Mouse (Mus musculus): Measurements from ENCODE around the gene Mdm2. TPM values are rescaled to one million over a fixed set of nuclear protein-coding genes. Genes with fewer than 3 reads are reported as not detected.

Mdm2 gene
- polyA plus RNA-seq, 1 experiment from 2014 or later = 46.0 TPM

GRCm38 (mm10) chr10:117641400-117642200 is 69.0 kb downstream of the Mdm2 start:
- peaks cover 18% of the 10 kb centered on the region for H3K4me1 ChIP-seq (ENCODE audit: insufficient read depth, low read length)
- no peaks in the 10 kb centered on the region for H3K9me3 ChIP-seq (ENCODE audit: low read length)
- no peak for ATAC-seq (ENCODE audit: low FRiP score, low TSS enrichment)
- H3K27ac ChIP-seq (ENCODE audit: low read length) = no peak overlapping the region
- H3K9ac ChIP-seq (replicated peaks; ENCODE audit: low read length) = no peak overlapping the region
- no peaks in the 10 kb centered on the region for H3K27me3 ChIP-seq (ENCODE audit: insufficient read depth, low read length)
- 65% methylated on average over 20 of the region's 20 CpGs for WGBS
- H3K36me3 ChIP-seq (ENCODE audit: insufficient read depth, low read length) = no peaks in the 10 kb centered on the region
- no peak overlapping the region for H3K4me3 ChIP-seq (ENCODE audit: low read length)
- H3K4me2 ChIP-seq (replicated peaks; ENCODE audit: low read depth, low read length) = no peak overlapping the region

GRCm38 (mm10) chr10:117640595-117641078 is 69.9 kb downstream of the Mdm2 start:
- ATAC-seq (ENCODE audit: low FRiP score, low TSS enrichment) = no peak
- WGBS = 62% methylated on average over 7 of the region's 7 CpGs

GRCm38 (mm10) chr10:117639899-117640594 is 70.5 kb downstream of the Mdm2 start:
- Histone ChIP-seq H3K9ac (replicated peaks; ENCODE audit: low read length) (no peak overlapping the region), H3K36me3 (ENCODE audit: insufficient read depth, low read length) (no peaks in the 10 kb centered on the region), H3K27me3 (ENCODE audit: insufficient read depth, low read length) (no peaks in the 10 kb centered on the region), H3K4me3 (ENCODE audit: low read length) (no peak overlapping the region), H3K4me2 (replicated peaks; ENCODE audit: low read depth, low read length) (0 out of 2 replicates have a peak overlapping the region, but pooled peaks have one; percentile 3), H3K27ac (ENCODE audit: low read length) (no peak overlapping the region), H3K9me3 (ENCODE audit: low read length) (no peaks in the 10 kb centered on the region), H3K4me1 (ENCODE audit: insufficient read depth, low read length) (peaks cover 15% of the 10 kb centered on the region)
- 58% methylated on average over 21 of the region's 21 CpGs for WGBS
- peak; percentile 19; the same call in 1 of the 2 replicates for ATAC-seq (ENCODE audit: low FRiP score, low TSS enrichment)

More at GRCm38 (mm10) chr10:117640595-117641078, 69.9 kb downstream of the Mdm2 start:
- H3K4me3 ChIP-seq (ENCODE audit: low read length) = no peak overlapping the region
- no peak overlapping the region for H3K27ac ChIP-seq (ENCODE audit: low read length)
- no peaks in the 10 kb centered on the region for H3K36me3 ChIP-seq (ENCODE audit: insufficient read depth, low read length)
- H3K4me2 ChIP-seq (replicated peaks; ENCODE audit: low read depth, low read length) = no peak overlapping the region
- no peaks in the 10 kb centered on the region for H3K9me3 ChIP-seq (ENCODE audit: low read length)
- H3K4me1 ChIP-seq (ENCODE audit: insufficient read depth, low read length) = peaks cover 16% of the 10 kb centered on the region
- H3K9ac ChIP-seq (replicated peaks; ENCODE audit: low read length) = no peak overlapping the region; the same call in 1 of the 2 replicates
- no peaks in the 10 kb centered on the region for H3K27me3 ChIP-seq (ENCODE audit: insufficient read depth, low read length)

GRCm38 (mm10) chr10:117639221-117639599 is 71.3 kb downstream of the Mdm2 start:
- no peak overlapping the region for H3K4me3 ChIP-seq (ENCODE audit: low read length)
- no peak overlapping the region for H3K4me2 ChIP-seq (replicated peaks; ENCODE audit: low read depth, low read length)
- no peak overlapping the region for H3K27ac ChIP-seq (ENCODE audit: low read length)
- H3K9me3 ChIP-seq (ENCODE audit: low read length) = no peaks in the 10 kb centered on the region
- 98% methylated on average over 8 of the region's 8 CpGs for WGBS
- no peak for ATAC-seq (ENCODE audit: low FRiP score, low TSS enrichment)
- no peaks in the 10 kb centered on the region for H3K27me3 ChIP-seq (ENCODE audit: insufficient read depth, low read length)
- H3K36me3 ChIP-seq (ENCODE audit: insufficient read depth, low read length) = no peaks in the 10 kb centered on the region
- peaks cover 15% of the 10 kb centered on the region for H3K4me1 ChIP-seq (ENCODE audit: insufficient read depth, low read length)
- no peak overlapping the region for H3K9ac ChIP-seq (replicated peaks; ENCODE audit: low read length)

Other genes starting within 250 kb of the Mdm2 start
- gene Cpm, start 81.3 kb downstream of the Mdm2 start, polyA plus RNA-seq (2015; fragmentation: Nextera tagmentation; extraction: Ambion mirVana) = 31.2 and 33.6 TPM in 2 replicates
- 15.2 and 17.3 TPM in 2 replicates for gene Slc35e3, start 35.6 kb upstream of the Mdm2 start, polyA plus RNA-seq (2015; fragmentation: Nextera tagmentation; extraction: Ambion mirVana)
- gene Nup107, start 81.9 kb upstream of the Mdm2 start, polyA plus RNA-seq (2015; fragmentation: Nextera tagmentation; extraction: Ambion mirVana) = 64.8 and 69.0 TPM in 2 replicates
- 166 and 185 TPM in 2 replicates for gene Rap1b, start 135.3 kb upstream of the Mdm2 start, polyA plus RNA-seq (2015; fragmentation: Nextera tagmentation; extraction: Ambion mirVana)